In genomic region chr10:68281775-68282106, GRCm38 (mm10) we compare ENCODE assay signal across 8 mouse cellular contexts. TPM values are rescaled to one million over a fixed set of nuclear protein-coding genes. Genes with fewer than 3 reads are reported as not detected.
DNase-seq lines count a peak whose midpoint lies in the region; ATAC-seq and TF ChIP-seq lines count a peak whose summit lies in the region.

No protein-coding gene starts in this region.

- H3K79me2 ChIP-seq in myocyte (ENCODE audit: control insufficient read depth, insufficient read depth): peaks cover 9% of the 10 kb centered on the region

- H3K4me2 ChIP-seq in kidney, postnatal 0 days (ENCODE audit: low read length): no peak overlapping the region
- peak overlapping the region; percentile 88 for H3K4me2 ChIP-seq in myocyte (ENCODE audit: low read depth)

- peak; percentile 81 for DNase-seq in heart, adult 11 months
- DNase-seq in heart, postnatal 25 days (ENCODE audit: low spot score): no peak
- no peak for DNase-seq in kidney, postnatal 0 days (ENCODE audit: low spot score)
- DNase-seq in kidney, postnatal 25 days: no peak
- peak; percentile 8 for DNase-seq in embryo, embryonic 9.5 days (ENCODE audit: extremely low spot score)
- DNase-seq in frontal cortex, postnatal 14 days (ENCODE audit: low spot score in 2 of 2): no peak
- no peak for DNase-seq in frontal cortex, adult 2 months (ENCODE audit: extremely low spot score in 1 of 2, low spot score in 1 of 2)

- no peak overlapping the region for H3K4me3 ChIP-seq in kidney, postnatal 0 days (replicated peaks; ENCODE audit: low read depth, low read length)
- H3K4me3 ChIP-seq in myocyte: no peak overlapping the region

- no peak for TF ChIP-seq CTCF in kidney, postnatal 0 days (IDR thresholded peaks at IDR 0.05; ENCODE audit: low read depth)

- peak overlapping the region; percentile 82; the same call in 1 of the 2 replicates for H3K27ac ChIP-seq in kidney, postnatal 0 days

- H3K9ac ChIP-seq in kidney, postnatal 0 days (ENCODE audit: low read depth, low read length): no peak overlapping the region

- no peak for ATAC-seq in kidney, postnatal 0 days (replicated peaks; ENCODE audit: low FRiP score, low read depth)

- H3K9me3 ChIP-seq in kidney, postnatal 0 days (replicated peaks; ENCODE audit: low read length): no peaks in the 10 kb centered on the region

- no peak for TF ChIP-seq POLR2A in myocyte (IDR thresholded peaks at IDR 0.05; ENCODE audit: insufficient read length, low read depth)

- H3K27me3 ChIP-seq in kidney, postnatal 0 days (ENCODE audit: insufficient read depth, low read length): no peaks in the 10 kb centered on the region
- H3K27me3 ChIP-seq in myocyte (ENCODE audit: control insufficient read depth, insufficient read depth, insufficient read length): no peaks in the 10 kb centered on the region

- 18% methylated on average over 3 of the region's 3 CpGs for WGBS in kidney, postnatal 0 days

- H3K4me1 ChIP-seq in kidney, postnatal 0 days (replicated peaks; ENCODE audit: insufficient read depth, low read length): peaks cover 3% of the 10 kb centered on the region; the same call in 1 of the 2 replicates

- H3K36me3 ChIP-seq in kidney, postnatal 0 days (ENCODE audit: insufficient read depth, low read length): no peaks in the 10 kb centered on the region
- H3K36me3 ChIP-seq in myocyte (ENCODE audit: control insufficient read depth, insufficient read depth): no peaks in the 10 kb centered on the region

- H3ac ChIP-seq in myocyte (ENCODE audit: control insufficient read depth, insufficient read length): no peak overlapping the region

- intact Hi-C loops in heart, postnatal 25 days (cut with DNase I): loop anchor here (5.0 kb wide), 2 partner anchors 89 to 284 kb away; no protein-coding TSS in a partner anchor

TF ChIP-seq in myocyte, 11 proteins besides CTCF, POLR2A, EP300 and RAD21:
- no peak for TF ChIP-seq REST (IDR thresholded peaks at IDR 0.05; ENCODE audit: insufficient read depth, insufficient read length)
- TF ChIP-seq MYOG (IDR thresholded peaks at IDR 0.05; ENCODE audit: control insufficient read depth in 1 of 3, insufficient read depth in 1 of 3, insufficient read length in 2 of 3, low read depth in 2 of 3): no peak
- TF ChIP-seq TCF12 (IDR thresholded peaks at IDR 0.05; ENCODE audit: insufficient read depth, poor library complexity, severe bottlenecking): no peak
- no peak for TF ChIP-seq SRF (IDR thresholded peaks at IDR 0.05; ENCODE audit: control insufficient read depth, insufficient read length, low read depth)
- no peak for TF ChIP-seq TCF3 (IDR thresholded peaks at IDR 0.05; ENCODE audit: insufficient read length, low read depth)
- no peak for TF ChIP-seq CEBPB (IDR thresholded peaks at IDR 0.05; ENCODE audit: insufficient read depth, poor library complexity, severe bottlenecking)
- no peak for TF ChIP-seq USF1 (IDR thresholded peaks at IDR 0.05; ENCODE audit: low read depth)
- no peak for TF ChIP-seq POLR2AphosphoS2 (IDR thresholded peaks at IDR 0.05; ENCODE audit: insufficient read length, low read depth)
- TF ChIP-seq MAX (IDR thresholded peaks at IDR 0.05; ENCODE audit: low read depth): no peak
- TF ChIP-seq MYOD1 (IDR thresholded peaks at IDR 0.05; ENCODE audit: control insufficient read depth in 1 of 3, insufficient read length in 2 of 3, low read depth in 2 of 3): no peak
- no peak for TF ChIP-seq E2F4 (IDR thresholded peaks at IDR 0.05; ENCODE audit: insufficient read depth)

RNA-seq across cellular contexts. Expression of gene Arid5b, which starts 3.2 kb away (rescaled TPM):
- total RNA-seq in heart, postnatal 25 days (2021): 10 to 100 TPM; 22.5 to 28.3 TPM
- 30.3 and 31.1 TPM in 2 replicates for polyA plus RNA-seq in kidney, postnatal 0 days (2015; fragmentation: Nextera tagmentation; extraction: Ambion mirVana)
- 7.7 TPM for polyA plus RNA-seq in myocyte (2012; fragmentation: generic; extraction: Trizol)
- polyA plus RNA-seq in frontal cortex, adult 2 months (2012; rRNA removed): 8.3 and 9.1 TPM in 2 replicates

Comparison
In these comparisons a context has a peak if more than half of its experiments do, and no peak if none do; other contexts are left out.
1. DNase-seq: peak in heart, adult 11 months (single experiment) and embryo, embryonic 9.5 days (single experiment); none in heart, postnatal 25 days (single experiment), kidney, postnatal 0 days (single experiment), kidney, postnatal 25 days (0 of 2), frontal cortex, postnatal 14 days (0 of 2) and frontal cortex, adult 2 months (0 of 2).